Comparison of ENCODE assay signal across 8 mouse cellular contexts in genomic region chr9:13889657-13890056, GRCm38 (mm10).
A peak's percentile ranks its signal among the peaks of the same experiment; 100 is the strongest.
DNase-seq lines count a peak whose midpoint lies in the region; ATAC-seq and TF ChIP-seq lines count a peak whose summit lies in the region.

No protein-coding gene starts in this region.

- no peak for ATAC-seq in G1E (ENCODE audit: extremely low read depth, insufficient number of reproducible peaks, low FRiP score, poor library complexity, severe bottlenecking)
- peak; percentile 88 for ATAC-seq in forebrain, postnatal 0 days
- ATAC-seq in hindbrain, embryonic 11.5 days (ENCODE audit: low FRiP score) = peak; percentile 92

- H3K9me3 ChIP-seq in G1E (replicated peaks) = peaks cover 5% of the 10 kb centered on the region
- no peaks in the 10 kb centered on the region for H3K9me3 ChIP-seq in forebrain, postnatal 0 days (ENCODE audit: low read length)
- no peaks in the 10 kb centered on the region for H3K9me3 ChIP-seq in hindbrain, embryonic 11.5 days (ENCODE audit: control insufficient read depth, low read length)

- H3K4me1 ChIP-seq in G1E (ENCODE audit: insufficient read depth, low read depth, low read length) = no peaks in the 10 kb centered on the region
- H3K4me1 ChIP-seq in forebrain, postnatal 0 days (ENCODE audit: insufficient read depth) = peaks cover 4% of the 10 kb centered on the region
- H3K4me1 ChIP-seq in hindbrain, embryonic 11.5 days (replicated peaks; ENCODE audit: control insufficient read depth, insufficient read depth, low read length) = no peaks in the 10 kb centered on the region

- H3K9ac ChIP-seq in forebrain, postnatal 0 days = 0 out of 2 replicates have a peak overlapping the region, but pooled peaks have one; percentile 18
- peak overlapping the region; percentile 42; the same call in 1 of the 2 replicates for H3K9ac ChIP-seq in hindbrain, embryonic 11.5 days (ENCODE audit: low read depth, low read length)

- WGBS in forebrain, postnatal 0 days = 3% methylated on average over 9 of the region's 9 CpGs
- 11% methylated on average over 9 of the region's 9 CpGs for WGBS in hindbrain, embryonic 11.5 days

- peak; percentile 37; the same call in 1 of the 2 replicates for TF ChIP-seq CTCF in G1E (IDR thresholded peaks at IDR 0.05; ENCODE audit: low read depth, low read length)
- TF ChIP-seq CTCF in forebrain, postnatal 0 days (IDR thresholded peaks at IDR 0.05; ENCODE audit: low read depth) = peak; percentile 88

- H3K27me3 ChIP-seq in G1E (ENCODE audit: insufficient read depth, low read length) = peaks cover 5% of the 10 kb centered on the region
- H3K27me3 ChIP-seq in forebrain, postnatal 0 days (ENCODE audit: insufficient read depth, low read length) = no peaks in the 10 kb centered on the region
- no peaks in the 10 kb centered on the region for H3K27me3 ChIP-seq in hindbrain, embryonic 11.5 days (ENCODE audit: control insufficient read depth, insufficient read depth, low read length)

- H3K4me2 ChIP-seq in forebrain, postnatal 0 days (ENCODE audit: low read depth) = peak overlapping the region; percentile 14; the same call in 1 of the 2 replicates
- H3K4me2 ChIP-seq in hindbrain, embryonic 11.5 days (replicated peaks; ENCODE audit: low read depth, low read length) = no peak overlapping the region

- H3K27ac ChIP-seq in forebrain, postnatal 0 days (ENCODE audit: low read depth, low read length) = no peak overlapping the region
- H3K27ac ChIP-seq in hindbrain, embryonic 11.5 days (ENCODE audit: low read depth, low read length) = no peak overlapping the region

- no peaks in the 10 kb centered on the region for H3K36me3 ChIP-seq in G1E (replicated peaks)
- no peaks in the 10 kb centered on the region for H3K36me3 ChIP-seq in forebrain, postnatal 0 days (ENCODE audit: insufficient read depth)
- H3K36me3 ChIP-seq in hindbrain, embryonic 11.5 days (ENCODE audit: control insufficient read depth, insufficient read depth, low read length) = no peaks in the 10 kb centered on the region

- DNase-seq in G1E (ENCODE audit: low spot score) = no peak
- peak; percentile 46 for DNase-seq in cerebellum, adult 11-12 months
- DNase-seq in forebrain, postnatal 0 days = peak; percentile 81
- peak; percentile 89 for DNase-seq in hindbrain, embryonic 11.5 days (ENCODE audit: low spot score)
- DNase-seq in layer of hippocampus, postnatal 10 days (ENCODE audit: low spot score in 2 of 2) = peak; percentile 85 to 90
- peak; percentile 69 for DNase-seq in lung, postnatal 25 days (ENCODE audit: low spot score)
- peak; percentile 87 for DNase-seq in retina, postnatal 1 day
- peak; percentile 61 to 69 for DNase-seq in thymus, postnatal 36 days

- no peak overlapping the region for H3K4me3 ChIP-seq in G1E (ENCODE audit: low read depth, low read length)
- H3K4me3 ChIP-seq in forebrain, postnatal 0 days (ENCODE audit: low read depth, low read length) = no peak overlapping the region
- no peak overlapping the region for H3K4me3 ChIP-seq in hindbrain, embryonic 11.5 days (ENCODE audit: low read depth, low read length)
